Mouse (Mus musculus): ENCODE data around the gene Nfkbia.

DNA sequence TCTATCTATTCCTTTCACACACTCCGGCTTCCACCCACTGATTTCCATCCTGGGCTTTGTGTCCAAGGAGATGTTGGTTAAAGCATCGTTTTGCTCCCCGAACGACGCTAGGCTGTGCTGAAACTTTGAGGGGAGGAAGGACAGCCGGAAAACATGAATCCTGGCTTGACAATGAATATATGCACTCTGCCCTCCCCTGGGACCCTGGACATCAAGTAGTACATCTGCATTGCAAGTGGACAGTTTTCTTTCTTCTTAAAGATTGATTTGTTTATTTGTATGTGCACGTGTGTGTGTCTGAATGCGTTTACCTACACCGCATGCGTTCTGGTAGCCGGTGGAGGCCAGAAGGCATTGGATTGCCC is 45.1 kb downstream of the Nfkbia start:
- TF ChIP-seq POLR2A (IDR thresholded peaks at IDR 0.05; ENCODE audit: control insufficient read depth in 1 of 2, insufficient read depth in 1 of 2, low read depth in 1 of 2, low read length in 2 of 2, poor library complexity in 1 of 2) (no peak), CTCF (IDR thresholded peaks at IDR 0.05 in 2 of 3, conservative IDR thresholded peaks at IDR 0.05 in 1 of 3; ENCODE audit: control insufficient read depth in 1 of 3, insufficient read depth in 1 of 3, low read depth in 2 of 3, low read length in 3 of 3, poor library complexity in 1 of 3, severe bottlenecking in 1 of 3) (no peak), GATA1 (IDR thresholded peaks at IDR 0.05; ENCODE audit: low read depth, low read length) (no peak), ETS1 (IDR thresholded peaks at IDR 0.05; ENCODE audit: low read depth, low read length) (no peak), EP300 (IDR thresholded peaks at IDR 0.05; ENCODE audit: low read depth in 1 of 2, low read length in 2 of 2) (no peak), NRF1 (IDR thresholded peaks at IDR 0.05; ENCODE audit: insufficient read depth, low read depth, low read length, poor library complexity, severe bottlenecking) (no peak), UBTF (IDR thresholded peaks at IDR 0.05; ENCODE audit: borderline replicate concordance, insufficient read depth, low read depth, low read length) (no peak), HCFC1 (IDR thresholded peaks at IDR 0.05; ENCODE audit: low read depth, low read length) (no peak)
